Mouse (Mus musculus) midbrain, embryonic 16.5 days (tissue): ENCODE measurements at regions not wholly inside any gene's neighbourhood (a gene's known extent, or its start where the extent isn't known, plus 50 kb on each side); places are given as distances from the start of the nearest gene placed in this dataset.

Source experiments
- ATAC-seq: fragments of 200-750 bp; cut with Nextera tagmentation; 2 replicates; pipeline ENCODE4 v1.8.0; 2017; ENCODE audit warnings: moderate TSS enrichment
- H3K27ac ChIP-seq: fragments of 300-500 bp; sonication (generic); 2 replicates; pipeline ENCODE4 v1.5.1; 2014; ENCODE audit warnings: mild to moderate bottlenecking, low read length, mixed read lengths
- H3K27me3 ChIP-seq: fragments of 300-500 bp; sonication (generic); 2 replicates; pipeline ENCODE4 v1.6.1; 2014; ENCODE audit warnings: low read depth, low read length, mixed read lengths; ENCODE audit not compliant: control insufficient read depth, insufficient read depth
- H3K36me3 ChIP-seq: fragments of 300-500 bp; sonication (generic); 2 replicates; pipeline ENCODE4 v1.6.1; 2014; ENCODE audit warnings: mild to moderate bottlenecking, low read length, moderate library complexity, mixed read lengths; ENCODE audit not compliant: control insufficient read depth, insufficient read depth
- H3K4me1 ChIP-seq: fragments of 300-500 bp; sonication (generic); 2 replicates; pipeline ENCODE4 v1.6.1; 2014; ENCODE audit warnings: mild to moderate bottlenecking, low read length, mixed read lengths; ENCODE audit not compliant: control insufficient read depth, insufficient read depth
- H3K4me2 ChIP-seq: fragments of 300-500 bp; sonication (generic); 2 replicates; pipeline ENCODE4 v1.6.1; 2014; ENCODE audit warnings: mild to moderate bottlenecking, low read length, mixed read lengths
- H3K4me3 ChIP-seq: fragments of 300-500 bp; sonication (generic); 2 replicates; pipeline ENCODE4 v1.5.1; 2014; ENCODE audit warnings: low read depth, mild to moderate bottlenecking, low read length, moderate library complexity, mixed read lengths
- H3K9ac ChIP-seq: fragments of 300-500 bp; sonication (generic); 2 replicates; pipeline ENCODE4 v1.6.1; 2014; ENCODE audit warnings: low read depth, low read length, mixed read lengths
- H3K9me3 ChIP-seq: fragments of 300-500 bp; sonication (generic); replicated peaks from 2 replicates; pipeline ENCODE4 v1.6.1; 2014; ENCODE audit warnings: mild to moderate bottlenecking, low read length, mixed read lengths; ENCODE audit not compliant: control insufficient read depth, poor library complexity, severe bottlenecking
- WGBS: fragments of 180-500 bp; shearing (Covaris S2); extraction: QIAGEN DNeasy Blood & Tissue Kit; methylation state at CpG from one replicate; pipeline ENCODE4 v1.1.7; 2014; 5-methylcytosine and 5-hydroxymethylcytosine counted together

DNA sequence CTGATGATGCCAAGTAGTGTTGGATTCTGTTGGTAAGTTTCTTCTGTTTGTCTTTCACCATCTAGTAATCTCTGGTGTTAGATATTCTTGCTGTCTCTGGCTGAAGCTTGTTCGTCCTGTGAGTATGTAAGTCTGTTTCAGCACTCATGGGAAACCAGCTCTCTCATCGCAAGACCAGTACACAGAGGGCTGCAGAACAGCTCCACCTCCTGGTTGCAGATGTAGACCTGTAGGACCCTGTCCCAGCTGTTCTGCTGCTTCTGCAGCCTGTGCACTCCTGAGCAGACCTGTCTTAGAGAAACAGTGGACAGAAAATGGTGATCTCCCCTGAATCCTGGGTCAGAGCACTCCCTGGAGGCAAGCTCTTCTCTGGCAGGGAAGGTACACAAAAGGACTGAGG is 443.5 kb upstream of the Tmprss15 start:
- Histone ChIP-seq H3K4me2 (no peak overlapping the region), H3K4me3 (no peak overlapping the region), H3K27ac (no peak overlapping the region), H3K4me1 (no peaks in the 10 kb centered on the region), H3K36me3 (no peaks in the 10 kb centered on the region), H3K9me3 (no peaks in the 10 kb centered on the region), H3K9ac (no peak overlapping the region), H3K27me3 (no peaks in the 10 kb centered on the region)
- WGBS = 59% methylated on average over 2 of the region's 2 CpGs
- ATAC-seq = no peak

DNA sequence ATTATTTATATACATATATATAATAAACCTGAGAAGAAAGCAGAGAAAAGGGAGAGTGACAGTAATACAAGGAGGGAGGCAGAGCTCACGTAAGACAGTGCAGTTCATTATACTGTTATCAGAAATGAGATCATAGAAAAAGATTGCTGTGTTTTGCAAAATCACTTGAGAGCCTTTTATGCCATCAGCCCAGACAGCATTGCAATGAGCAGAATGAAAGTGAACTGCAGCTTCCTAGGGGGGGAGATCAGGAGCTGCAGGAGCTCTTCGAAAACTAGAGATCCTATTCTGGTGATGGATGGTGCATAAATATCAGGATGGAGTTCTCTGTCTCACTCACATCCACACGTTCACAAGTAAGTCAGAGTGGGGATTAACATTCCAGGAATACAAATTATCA is 401.6 kb upstream of the Tmprss15 start:
- ATAC-seq = 0 out of 2 replicates have a peak, but pooled peaks have one; percentile 39
- no peaks in the 10 kb centered on the region for H3K36me3 ChIP-seq
- no peaks in the 10 kb centered on the region for H3K27me3 ChIP-seq
- no peak overlapping the region for H3K27ac ChIP-seq
- 0 out of 2 replicates have a peak, but pooled peaks cover 2% of the 10 kb centered on the region for H3K4me1 ChIP-seq
- H3K9ac ChIP-seq = no peak overlapping the region
- no peaks in the 10 kb centered on the region for H3K9me3 ChIP-seq
- no peak overlapping the region for H3K4me2 ChIP-seq
- H3K4me3 ChIP-seq = no peak overlapping the region
- WGBS = 23% methylated on average over 3 of the region's 3 CpGs

DNA sequence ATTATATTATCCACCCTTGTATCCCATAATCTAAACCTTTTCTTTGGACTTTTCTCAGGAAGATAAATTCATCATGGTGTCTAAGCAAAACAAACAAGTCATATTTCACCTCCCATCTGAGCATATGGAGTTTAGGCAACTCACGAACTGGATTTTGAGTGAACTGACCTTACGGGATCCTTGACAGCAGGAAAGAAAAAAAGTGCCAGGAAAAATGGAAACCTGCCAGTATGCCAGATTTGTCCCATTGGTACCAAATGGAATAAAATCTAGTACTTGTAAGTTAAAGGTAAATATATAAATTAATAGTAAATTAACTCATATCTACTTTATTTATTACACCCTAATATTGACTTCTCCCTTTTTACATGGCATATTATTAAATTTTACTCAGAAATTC is 360.0 kb upstream of the Tmprss15 start:
- WGBS = 81% methylated on average over 2 of the region's 2 CpGs
- no peak for ATAC-seq

DNA sequence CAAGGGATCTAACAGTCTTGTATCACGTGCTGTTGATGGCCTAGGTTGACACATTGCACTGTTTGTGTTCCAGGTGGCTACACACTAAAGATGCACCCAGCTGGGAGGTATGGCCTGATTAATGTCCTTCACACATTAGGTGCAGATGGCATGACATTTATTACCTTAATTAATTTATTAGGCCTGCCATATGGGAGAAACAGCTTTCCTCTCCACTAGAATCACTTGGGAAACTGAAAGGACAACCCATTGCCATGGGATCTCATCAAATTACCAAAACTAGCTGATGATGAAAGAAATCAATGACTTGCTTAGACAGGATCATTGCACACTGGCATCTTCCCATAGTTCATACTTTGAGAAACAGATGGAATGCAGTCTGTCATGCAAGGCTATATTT is 358.8 kb upstream of the Tmprss15 start:
- Histone ChIP-seq H3K4me1 (no peaks in the 10 kb centered on the region), H3K4me3 (no peak overlapping the region), H3K9me3 (no peaks in the 10 kb centered on the region), H3K27ac (no peak overlapping the region), H3K27me3 (no peaks in the 10 kb centered on the region), H3K4me2 (no peak overlapping the region), H3K9ac (no peak overlapping the region), H3K36me3 (no peaks in the 10 kb centered on the region)
- ATAC-seq = no peak
- whole genome bisulfite sequencing = 32% methylated on average over 1 of the region's 1 CpGs

More for the DNA sequence above, 360.0 kb upstream of the Tmprss15 start:
- no peaks in the 10 kb centered on the region for H3K27me3 ChIP-seq
- H3K36me3 ChIP-seq = no peaks in the 10 kb centered on the region
- H3K9me3 ChIP-seq = no peaks in the 10 kb centered on the region
- H3K9ac ChIP-seq = no peak overlapping the region
- H3K4me2 ChIP-seq = no peak overlapping the region
- no peak overlapping the region for H3K4me3 ChIP-seq
- no peak overlapping the region for H3K27ac ChIP-seq
- H3K4me1 ChIP-seq = no peaks in the 10 kb centered on the region

GRCm38 (mm10) chr16:79407385-79407784 is 316.5 kb upstream of the Tmprss15 start:
- Histone ChIP-seq H3K27ac (no peak overlapping the region), H3K4me1 (peaks cover 2% of the 10 kb centered on the region; the same call in 1 of the 2 replicates), H3K4me2 (no peak overlapping the region), H3K36me3 (no peaks in the 10 kb centered on the region), H3K4me3 (no peak overlapping the region), H3K27me3 (no peaks in the 10 kb centered on the region), H3K9ac (no peak overlapping the region), H3K9me3 (no peaks in the 10 kb centered on the region)
- peak; percentile 51; the same call in 1 of the 2 replicates for ATAC-seq

- peaks cover 2% of the 10 kb centered on the region; the same call in 1 of the 2 replicates for H3K4me1 ChIP-seq
- H3K27ac ChIP-seq = no peak overlapping the region
- no peak overlapping the region for H3K9ac ChIP-seq
- H3K36me3 ChIP-seq = no peaks in the 10 kb centered on the region
- no peaks in the 10 kb centered on the region for H3K9me3 ChIP-seq
- 42% methylated on average over 2 of the region's 2 CpGs for WGBS
- H3K4me3 ChIP-seq = no peak overlapping the region
- no peak overlapping the region for H3K4me2 ChIP-seq
- no peaks in the 10 kb centered on the region for H3K27me3 ChIP-seq
- ATAC-seq = no peak
Observed at GRCm38 (mm10) chr16:79406216-79406615, 315.3 kb upstream of the Tmprss15 start.

DNA sequence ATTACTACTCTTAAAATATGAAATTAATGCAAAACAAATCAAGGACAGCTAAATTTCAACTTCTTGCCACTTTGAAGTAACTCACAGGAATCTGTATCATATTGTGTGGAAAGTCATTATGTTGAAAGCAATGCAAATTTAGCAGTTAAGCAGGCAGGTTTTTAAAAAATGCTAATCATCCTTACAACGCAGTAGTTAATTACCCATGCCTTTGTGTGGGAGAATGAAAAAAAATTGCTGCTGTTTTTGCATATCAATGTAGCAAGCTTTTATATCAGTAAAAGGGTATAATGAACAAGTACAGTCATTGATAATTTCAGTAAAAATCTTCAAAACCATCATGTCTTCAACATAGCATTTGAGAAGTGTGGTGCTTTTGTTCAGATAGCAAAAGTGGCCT is 313.2 kb upstream of the Tmprss15 start:
- Histone ChIP-seq H3K9me3 (no peaks in the 10 kb centered on the region), H3K4me1 (peaks cover 2% of the 10 kb centered on the region; the same call in 1 of the 2 replicates), H3K4me2 (no peak overlapping the region), H3K9ac (no peak overlapping the region), H3K27me3 (no peaks in the 10 kb centered on the region), H3K27ac (no peak overlapping the region), H3K4me3 (no peak overlapping the region), H3K36me3 (no peaks in the 10 kb centered on the region)
- ATAC-seq = no peak
- WGBS = 27% methylated on average over 1 of the region's 1 CpGs

- Histone ChIP-seq H3K9me3 (no peaks in the 10 kb centered on the region), H3K4me1 (no peaks in the 10 kb centered on the region; the same call in 1 of the 2 replicates), H3K36me3 (no peaks in the 10 kb centered on the region), H3K27me3 (no peaks in the 10 kb centered on the region), H3K9ac (no peak overlapping the region), H3K4me2 (no peak overlapping the region), H3K27ac (no peak overlapping the region), H3K4me3 (no peak overlapping the region)
- no peak for ATAC-seq
- 77% methylated on average over 3 of the region's 3 CpGs for WGBS
Observed at GRCm38 (mm10) chr16:79400100-79400499, 309.2 kb upstream of the Tmprss15 start.

GRCm38 (mm10) chr16:79398476-79398875 is 307.6 kb upstream of the Tmprss15 start:
- no peak for ATAC-seq
- Histone ChIP-seq H3K27ac (no peak overlapping the region), H3K9ac (no peak overlapping the region), H3K4me3 (no peak overlapping the region), H3K27me3 (no peaks in the 10 kb centered on the region), H3K9me3 (no peaks in the 10 kb centered on the region), H3K4me2 (no peak overlapping the region), H3K4me1 (no peaks in the 10 kb centered on the region), H3K36me3 (no peaks in the 10 kb centered on the region)
- 85% methylated on average over 2 of the region's 2 CpGs for WGBS
